Mouse (Mus musculus) G1E (cell line): ENCODE data around the gene Mylip.

Experiments
- CTCF ChIP-seq: IDR thresholded peaks from 2 replicates; pipeline ENCODE4 v1.5.1; 2012; ENCODE audit warnings: low read depth, low read length, inconsistent platforms, mixed read lengths
- POLR2AphosphoS5 ChIP-seq: IDR thresholded peaks from 2 replicates; pipeline ENCODE4 v1.6.1; 2012; ENCODE audit warnings: low read depth, low read length, inconsistent platforms; ENCODE audit not compliant: insufficient replicate concordance

DNA sequence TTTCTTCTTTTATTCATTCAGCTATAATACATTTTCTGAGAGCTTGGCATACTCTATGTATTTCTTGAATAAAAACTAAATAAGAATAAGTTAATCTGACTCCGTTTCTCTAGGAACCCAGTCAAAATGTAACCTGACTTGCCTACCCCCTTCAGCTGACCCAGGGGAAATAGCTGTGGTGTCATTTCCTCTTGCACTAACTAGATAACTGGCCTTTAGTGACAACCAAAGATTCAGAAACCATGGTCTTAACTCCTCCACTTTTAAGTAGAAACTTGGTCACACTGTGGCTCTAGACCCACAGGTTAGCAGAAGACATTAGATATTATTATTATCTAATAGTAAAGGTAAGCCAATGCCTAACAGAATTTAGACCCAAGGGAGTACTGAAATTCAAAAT is 64.5 kb downstream of the Mylip start:
- TF ChIP-seq CTCF (no peak), POLR2AphosphoS5 (no peak)
